8 mouse cellular contexts compared by ENCODE assay signal in the genomic region with DNA sequence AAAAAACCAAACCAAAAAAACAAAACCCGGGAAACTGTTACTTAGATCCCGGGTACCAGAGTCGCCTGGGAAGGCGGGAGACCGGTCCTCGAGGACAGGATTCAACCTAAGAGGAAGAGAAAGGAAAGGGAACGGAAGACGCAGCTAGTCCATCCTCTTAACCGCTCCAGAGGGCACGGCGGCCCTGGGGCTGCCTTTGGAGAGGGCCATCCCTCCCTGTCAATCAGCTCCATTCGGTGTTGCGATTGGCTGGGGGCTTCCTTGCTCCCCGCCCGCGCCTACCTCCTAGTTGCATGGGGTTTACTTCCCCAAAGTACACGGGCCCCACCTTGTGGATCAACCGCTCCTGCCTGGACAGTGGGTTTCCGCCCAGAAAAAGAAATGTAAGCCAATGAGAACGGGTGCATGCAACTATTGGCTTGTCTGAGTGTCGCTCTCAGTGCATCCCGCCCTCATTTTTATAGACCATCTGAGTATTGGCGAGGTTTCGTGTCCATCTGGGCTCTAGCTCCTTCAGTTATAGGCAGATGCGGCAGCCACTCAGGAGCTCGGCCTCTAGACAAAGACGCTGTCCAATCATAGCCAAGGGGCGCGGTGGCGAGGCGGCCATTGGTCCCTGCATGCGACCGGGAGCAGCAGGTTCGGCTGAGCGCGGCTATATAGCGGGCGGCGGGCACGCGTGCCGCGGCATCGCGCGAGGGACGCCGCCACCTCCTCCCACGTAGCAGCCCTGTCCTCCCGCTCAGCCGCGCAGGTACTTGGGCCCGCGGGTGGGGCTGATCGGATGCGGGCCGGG. TPM values are rescaled to one million over a fixed set of nuclear protein-coding genes. Genes with fewer than 3 reads are reported as not detected.
DNase-seq lines count a peak whose midpoint lies in the region; ATAC-seq lines count a peak whose summit lies in the region.

TSS of gene G3bp1 (plus strand) at position 638 of the 796 bp plus-strand sequence.

- H3K9ac ChIP-seq in hindbrain, embryonic 12.5 days = peak within 1 kb of the TSS; percentile 99

- peak within 1 kb of the TSS; percentile 92 for H3K27ac ChIP-seq in hindbrain, embryonic 12.5 days

- H3K4me1 ChIP-seq in hindbrain, embryonic 12.5 days = peaks cover 18% of the 10 kb centered on the region

- H3K4me3 ChIP-seq in hindbrain, embryonic 12.5 days = peak within 1 kb of the TSS; percentile 99

- peak within 1 kb of the TSS; percentile 84 for H3K4me2 ChIP-seq in hindbrain, embryonic 12.5 days (replicated peaks)

- WGBS in hindbrain, embryonic 12.5 days = under 1% methylated on average over 47 of the region's 57 CpGs

- peak; percentile 99 for ATAC-seq in hindbrain, embryonic 12.5 days (ENCODE audit: low FRiP score)

- H3K36me3 ChIP-seq in hindbrain, embryonic 12.5 days = peaks cover 5% of the 10 kb centered on the region; the same call in 1 of the 2 replicates

- DNase-seq in NIH3T3 (ENCODE audit: low read depth) = peak; percentile 99
- DNase-seq in cerebellum, postnatal 10 days = peak; percentile 99 to 100
- peak; percentile 100 for DNase-seq in frontal cortex, postnatal 10 days (ENCODE audit: low spot score in 2 of 2)
- DNase-seq in layer of hippocampus, postnatal 14 days (ENCODE audit: low spot score in 2 of 2) = peak; percentile 99 to 100
- DNase-seq in lung, postnatal 14 days = peak; percentile 99
- peak; percentile 100 for DNase-seq in retina, adult 2 months (ENCODE audit: low read depth, low spot score)
- peak; percentile 99 to 100 for DNase-seq in thymus, postnatal 36 days

- H3K27me3 ChIP-seq in hindbrain, embryonic 12.5 days = no peaks in the 10 kb centered on the region

- H3K9me3 ChIP-seq in hindbrain, embryonic 12.5 days (replicated peaks) = no peaks in the 10 kb centered on the region

RNA-seq across cellular contexts. Expression of gene G3bp1, which starts in this region (rescaled TPM):
- 184 and 189 TPM in 2 replicates for polyA plus RNA-seq in hindbrain, embryonic 12.5 days (2016; fragmentation: Nextera tagmentation; extraction: Ambion mirVana)
- 10 to 100 TPM; 38.1 to 40.3 TPM for total RNA-seq in layer of hippocampus, postnatal 14 days (2021)

Comparison
In these comparisons a context has a peak if more than half of its experiments do, and no peak if none do; other contexts are left out.
1. Peak in every context shown above with its lines: DNase-seq, ATAC-seq, H3K4me3 ChIP-seq and H3K27ac ChIP-seq.